Mouse (Mus musculus): ENCODE data around the gene Fmnl3.
A peak's percentile ranks its signal among the peaks of the same experiment; 100 is the strongest.

Fmnl3 gene

DNA sequence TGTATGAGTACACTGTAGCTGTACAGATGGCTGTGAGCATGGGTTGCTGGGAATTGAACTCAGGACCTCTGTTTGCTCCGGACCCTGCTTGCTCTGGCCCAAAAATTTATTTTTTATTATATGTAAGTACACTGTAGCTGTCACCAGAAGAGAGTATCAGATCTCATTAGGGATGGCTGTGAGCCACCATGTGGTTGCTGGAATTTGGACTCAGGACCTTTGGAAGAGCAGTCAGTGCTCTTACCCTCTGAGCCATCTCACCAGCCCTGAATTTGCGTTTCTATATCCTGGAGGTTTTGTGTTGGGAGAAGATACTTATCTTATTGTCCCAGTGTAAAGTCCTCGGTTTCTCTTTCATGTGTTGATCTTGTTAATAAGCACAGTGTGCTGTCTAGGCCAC, 16.5 kb upstream of the Fmnl3 start:
- peak; percentile 58 to 65 for DNase-seq

- peak; percentile 48 to 50 for DNase-seq
Observed at GRCm38 (mm10) chr15:99386110-99386509, 15.8 kb upstream of the Fmnl3 start.

GRCm38 (mm10) chr15:99384071-99384470, 13.8 kb upstream of the Fmnl3 start:
- peak in 1 of 2 experiments; percentile 28 for DNase-seq

DNA sequence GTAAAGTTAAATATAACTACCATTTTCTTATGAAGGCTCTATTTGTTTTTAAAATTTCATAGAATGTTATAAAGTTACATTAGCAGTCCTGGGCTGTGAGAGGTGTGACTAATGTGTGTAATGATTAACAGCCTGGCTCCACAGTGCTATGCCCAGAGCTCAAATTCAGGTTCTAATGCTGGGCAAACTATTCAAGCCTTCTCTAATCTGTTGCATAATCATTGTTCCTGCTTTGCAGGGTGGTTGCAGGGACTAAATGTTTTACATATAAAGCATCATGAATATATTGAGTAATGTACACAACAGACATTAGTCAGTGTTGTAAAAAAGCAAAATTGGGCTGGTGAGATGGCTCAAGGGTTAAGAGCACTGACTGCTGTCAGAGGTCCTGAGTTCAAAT, 12.6 kb upstream of the Fmnl3 start:
- DNase-seq = peak; percentile 61 to 75

DNA sequence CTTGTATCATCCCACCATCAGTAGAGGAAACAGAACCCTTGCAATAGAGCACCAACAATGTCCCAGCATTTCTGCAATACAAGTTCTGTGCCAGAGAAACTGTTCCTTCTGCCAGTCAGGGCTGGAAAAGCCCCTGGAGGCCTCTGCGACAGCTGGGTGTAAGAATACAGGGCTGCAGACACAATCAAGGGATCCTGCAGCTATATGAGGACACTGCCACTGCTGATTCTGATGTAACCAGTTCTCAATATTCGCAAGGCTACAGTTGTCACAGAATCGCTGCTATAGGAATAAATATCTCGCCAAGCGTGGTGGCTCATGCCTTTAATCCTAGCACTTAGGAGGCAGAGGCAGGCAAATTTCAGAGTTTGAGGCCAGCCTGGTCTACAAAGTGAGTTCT, 6.0 kb upstream of the Fmnl3 start:
- DNase-seq = no peak

DNA sequence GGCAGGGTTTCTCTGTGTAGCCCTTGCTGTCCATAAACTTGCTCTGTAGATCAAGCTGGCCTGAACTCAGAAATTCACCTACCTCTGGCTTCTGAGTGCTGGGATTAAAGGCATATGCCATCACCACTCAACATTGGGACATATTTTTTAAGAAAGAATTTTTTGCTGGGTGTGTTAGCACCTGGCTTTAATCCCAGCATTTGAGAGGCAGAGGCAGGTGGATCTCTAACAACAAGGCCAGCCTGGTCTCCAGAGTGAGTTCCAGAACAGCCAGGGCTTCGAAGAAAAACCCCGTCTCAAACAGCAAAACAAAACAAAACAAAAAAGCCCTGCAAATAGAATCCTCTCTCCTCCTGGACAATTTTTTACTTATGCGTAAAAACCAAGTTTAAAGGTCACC, 5.3 kb upstream of the Fmnl3 start:
- DNase-seq = no peak

DNA sequence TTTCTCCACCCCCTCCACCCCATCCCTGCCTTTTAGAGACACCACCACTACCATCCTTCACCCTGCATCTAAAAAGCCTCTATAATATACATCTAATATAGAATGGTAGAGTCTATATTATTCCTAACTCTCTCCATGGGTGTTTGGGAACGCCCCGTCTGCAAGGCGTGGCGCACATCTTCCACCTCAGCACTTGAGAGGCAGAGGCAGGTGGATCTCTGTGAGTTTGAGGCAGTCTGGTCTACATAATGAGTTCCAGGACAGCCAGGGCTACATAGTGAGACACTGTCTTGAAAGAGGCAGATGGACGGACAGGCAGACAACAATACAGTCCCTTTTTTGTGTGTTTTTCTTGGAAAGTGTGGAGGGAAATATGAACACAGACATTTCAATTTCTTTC, 4.8 kb upstream of the Fmnl3 start:
- DNase-seq = no peak

- no peak for DNase-seq
Observed at GRCm38 (mm10) chr15:99372761-99373160, 2.5 kb upstream of the Fmnl3 start.

- peak; percentile 56 to 59 for DNase-seq
Observed at GRCm38 (mm10) chr15:99371526-99372340, 1.5 kb upstream of the Fmnl3 start.

DNA sequence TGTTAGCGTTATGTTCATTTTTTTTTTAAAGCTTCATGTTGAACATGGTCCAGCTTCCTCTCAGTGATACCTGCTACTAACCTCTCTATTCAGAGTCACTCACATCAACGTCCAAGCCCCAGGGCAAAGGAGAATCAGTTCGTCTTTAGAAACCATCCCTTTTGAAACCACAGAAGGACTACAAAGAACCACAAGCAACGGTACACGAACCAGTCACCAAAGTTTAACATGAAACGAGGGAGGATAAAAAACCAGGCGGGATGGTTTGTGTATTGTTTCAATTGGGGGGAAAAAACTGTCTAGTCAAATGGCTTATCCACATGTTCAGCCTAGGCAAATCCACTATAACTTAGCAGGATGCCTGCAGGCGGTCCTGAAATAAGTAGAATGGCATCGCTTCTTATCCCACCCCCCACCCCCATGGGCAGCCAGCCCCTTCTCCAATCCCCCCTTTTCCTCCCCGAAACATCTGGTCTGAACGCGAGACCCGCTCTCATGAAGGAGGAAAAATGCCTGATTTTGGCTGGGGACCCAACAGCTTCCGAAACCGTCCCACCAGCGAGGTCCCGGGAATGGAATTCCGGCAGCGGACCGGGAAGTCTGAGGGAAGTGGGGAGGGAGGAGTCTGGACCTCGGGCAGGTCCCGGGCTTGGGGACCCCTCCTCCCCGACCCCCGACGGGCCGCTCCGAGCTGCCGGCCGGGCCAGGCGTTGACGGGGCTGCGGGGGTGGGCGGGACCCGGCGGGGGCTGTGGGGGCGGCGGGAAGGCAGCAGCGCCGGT, 701 bp downstream of the Fmnl3 start:
- DNase-seq = peak; percentile 61 to 70

DNA sequence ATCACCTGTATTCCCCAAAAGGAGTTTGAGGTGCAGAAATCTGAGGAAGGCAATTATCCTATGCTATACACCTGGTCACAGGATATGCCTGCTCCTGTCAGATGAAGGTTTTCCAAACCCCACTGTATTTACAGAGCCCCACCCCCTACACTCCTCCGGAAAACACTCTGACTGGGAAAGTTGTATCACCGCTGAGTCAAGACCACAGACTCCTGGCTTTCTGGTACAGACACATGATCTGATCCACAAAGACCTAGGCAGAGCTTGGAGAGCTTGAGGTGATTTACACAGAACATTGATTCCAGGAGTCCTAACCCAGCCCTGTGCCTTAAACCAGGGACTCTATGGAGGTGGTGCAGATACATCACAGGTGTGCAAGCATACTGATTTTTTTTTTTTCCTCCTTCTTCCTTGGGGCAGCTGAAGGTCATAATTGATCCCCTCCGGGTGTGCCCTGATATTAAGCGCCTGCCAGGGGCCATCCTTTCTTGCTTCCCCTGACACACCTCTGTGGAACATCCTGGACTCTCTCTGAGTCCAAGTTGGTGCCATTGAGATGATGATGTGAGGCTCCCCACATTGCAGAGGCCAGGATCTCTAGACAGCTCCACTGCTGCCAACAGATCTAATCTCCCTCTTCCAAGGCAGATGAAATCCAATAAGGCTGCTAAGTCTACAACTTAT, 1.6 kb downstream of the Fmnl3 start:
- DNase-seq = no peak

DNA sequence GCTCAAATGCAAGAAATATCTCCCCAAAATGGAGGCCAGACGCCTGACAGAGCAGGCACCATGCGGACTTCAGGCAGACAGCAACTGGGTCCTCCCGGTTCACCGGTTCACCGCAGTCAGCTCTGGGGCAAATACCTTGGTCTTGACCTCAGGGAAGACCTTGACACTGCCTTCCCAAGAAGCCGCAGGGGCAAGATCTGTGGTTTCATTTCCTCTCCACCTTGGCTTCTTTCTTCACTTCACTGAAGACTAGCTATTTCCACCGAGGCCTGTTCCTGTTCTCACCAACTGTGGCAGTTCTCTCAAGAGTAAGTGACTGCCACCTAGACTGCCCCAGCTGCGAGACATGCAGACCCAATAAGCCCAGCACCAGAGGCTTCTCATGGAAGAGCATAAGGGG, 5.4 kb downstream of the Fmnl3 start:
- no peak for DNase-seq

DNA sequence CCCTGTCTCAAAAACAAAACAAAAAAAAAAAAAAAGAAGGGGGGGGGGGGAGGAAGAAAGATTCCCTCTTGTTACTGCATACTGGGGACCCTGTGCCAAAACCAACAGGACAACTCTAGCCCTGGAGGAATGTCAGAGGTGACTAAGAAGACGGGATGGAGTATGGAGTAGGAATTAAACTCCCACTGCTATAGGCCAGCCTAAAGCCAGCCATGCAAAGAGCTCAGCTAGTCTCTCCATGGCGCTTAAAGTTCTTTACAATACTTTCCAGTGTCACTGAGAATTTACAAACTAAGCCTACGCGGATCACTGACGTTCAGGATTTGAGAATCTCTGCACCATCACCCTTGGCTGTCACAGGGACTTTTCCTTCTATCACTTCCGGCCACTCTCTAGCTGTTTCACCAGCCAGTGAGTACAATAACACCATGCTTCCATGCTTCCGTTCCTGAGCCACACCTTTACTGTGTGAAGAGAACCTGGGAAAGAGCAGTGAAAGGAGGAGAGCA, 6.2 kb downstream of the Fmnl3 start:
- DNase-seq = no peak

DNA sequence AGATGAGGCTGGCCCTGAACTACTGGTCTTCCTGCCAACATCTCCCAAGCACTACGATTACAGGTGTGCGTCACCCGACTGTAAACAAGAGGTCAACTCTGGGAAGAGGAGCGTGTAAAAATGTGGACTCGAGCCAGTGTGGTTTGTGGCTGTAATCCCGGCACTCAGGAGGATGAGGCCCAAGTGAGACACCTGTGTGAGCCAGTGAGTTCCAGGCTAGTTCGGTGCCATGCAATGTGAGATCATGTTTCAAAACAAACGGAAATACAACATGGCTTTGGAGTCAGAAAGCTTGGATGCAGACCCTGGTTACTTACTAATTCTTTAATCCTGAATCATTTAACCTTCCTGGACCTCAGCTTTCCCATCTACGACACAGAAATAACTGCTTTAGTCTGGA, 11.3 kb downstream of the Fmnl3 start:
- DNase-seq = no peak

- DNase-seq = peak in 1 of 2 experiments; percentile 37
Observed at GRCm38 (mm10) chr15:99356462-99356861, 13.8 kb downstream of the Fmnl3 start.

DNA sequence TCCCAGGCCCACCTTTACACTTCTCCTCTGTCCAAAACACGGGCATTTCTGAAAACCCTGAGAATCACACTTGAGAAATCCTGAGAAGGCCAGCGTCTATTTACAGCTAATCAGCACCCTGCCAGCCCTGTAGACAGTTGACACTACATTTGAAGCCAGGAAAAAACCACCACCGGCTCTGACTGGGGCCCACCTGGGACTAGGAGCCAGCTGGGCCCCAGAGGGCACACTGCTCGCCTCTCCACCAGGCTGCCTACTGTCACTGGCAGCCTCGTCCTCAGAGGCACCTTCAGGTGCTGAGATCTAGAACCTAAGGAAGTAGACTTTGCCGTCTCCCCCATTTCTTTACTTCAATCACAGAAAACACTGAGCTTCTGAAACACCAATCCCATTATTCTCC, 14.6 kb downstream of the Fmnl3 start:
- DNase-seq = peak in 1 of 2 experiments; percentile 29

DNA sequence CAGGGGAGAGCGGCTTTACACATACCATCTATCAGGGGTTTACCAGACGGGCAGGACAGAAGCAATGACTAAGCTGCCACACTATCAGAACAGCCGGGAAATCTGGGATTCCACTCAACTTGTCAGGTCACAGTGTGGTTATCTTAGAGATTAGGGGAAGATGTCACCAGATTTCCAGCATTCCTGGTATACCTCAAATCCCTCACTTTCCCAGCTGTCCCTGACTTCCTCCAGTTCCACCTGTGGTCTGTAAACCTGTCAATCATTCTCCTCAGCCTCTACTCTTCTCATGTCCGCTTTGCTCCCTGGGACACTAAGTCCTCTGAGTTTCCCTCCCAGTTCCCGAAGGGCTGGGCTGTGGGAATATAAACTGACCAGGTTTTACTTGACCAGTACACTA, 18.0 kb downstream of the Fmnl3 start:
- no peak for DNase-seq

GRCm38 (mm10) chr15:99351610-99352009, 18.7 kb downstream of the Fmnl3 start:
- DNase-seq = no peak

- DNase-seq = no peak
Observed at GRCm38 (mm10) chr15:99344961-99345360, 25.3 kb downstream of the Fmnl3 start.

- DNase-seq = no peak
Observed at GRCm38 (mm10) chr15:99344148-99344870, 26.0 kb downstream of the Fmnl3 start.

DNA sequence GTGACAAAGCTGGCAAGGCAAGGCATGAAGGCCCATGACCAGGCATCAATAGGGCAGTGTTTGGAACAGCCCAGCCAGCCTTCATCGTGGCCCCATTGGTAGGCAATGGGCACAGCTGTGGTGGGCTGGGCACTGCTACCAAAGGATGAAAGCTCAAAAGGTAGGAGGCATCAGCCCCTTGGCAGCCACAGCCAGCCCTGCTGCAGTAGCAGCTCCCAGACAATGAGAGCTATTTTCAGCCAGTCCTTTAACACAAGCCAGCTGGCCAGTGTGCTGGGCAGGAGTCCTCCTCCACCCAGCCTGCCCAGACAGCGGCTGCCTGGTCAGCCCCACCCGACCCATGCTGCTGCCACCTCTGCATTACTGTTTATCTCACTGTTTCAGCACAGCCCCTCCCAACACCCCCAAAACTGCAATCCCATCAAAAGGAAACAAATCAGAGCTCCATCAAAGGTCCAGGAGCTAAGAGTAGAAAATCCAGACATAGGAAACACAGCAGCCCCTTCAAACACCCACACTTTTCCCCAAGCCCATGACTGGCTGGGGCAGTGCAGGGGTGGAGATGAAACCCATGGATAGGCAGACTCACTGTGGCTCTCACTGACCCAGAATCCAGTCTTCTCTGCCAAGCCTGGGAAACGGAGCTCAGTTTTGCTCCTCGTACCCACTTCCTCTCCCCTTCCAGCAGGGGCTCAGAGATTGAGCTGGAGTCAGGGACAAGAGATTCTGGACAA, 26.7 kb downstream of the Fmnl3 start:
- DNase-seq = peak in 1 of 2 experiments; percentile 63

Data from kidney, postnatal 25 days (tissue).